Mouse (Mus musculus) frontal cortex, adult (tissue): ENCODE measurements at regions not wholly inside any gene's neighbourhood (a gene's known extent, or its start where the extent isn't known, plus 50 kb on each side); places are given as distances from the start of the nearest gene placed in this dataset.
A peak's percentile ranks its signal among the peaks of the same experiment; 100 is the strongest.

ENCODE experiments used
- ATAC-seq: cut with Nextera tagmentation; 2 replicates; pipeline ENCODE4 v1.9.2; 2017; ENCODE audit warnings: mild to moderate bottlenecking, moderate library complexity, mixed read lengths; ENCODE audit not compliant: low TSS enrichment

DNA sequence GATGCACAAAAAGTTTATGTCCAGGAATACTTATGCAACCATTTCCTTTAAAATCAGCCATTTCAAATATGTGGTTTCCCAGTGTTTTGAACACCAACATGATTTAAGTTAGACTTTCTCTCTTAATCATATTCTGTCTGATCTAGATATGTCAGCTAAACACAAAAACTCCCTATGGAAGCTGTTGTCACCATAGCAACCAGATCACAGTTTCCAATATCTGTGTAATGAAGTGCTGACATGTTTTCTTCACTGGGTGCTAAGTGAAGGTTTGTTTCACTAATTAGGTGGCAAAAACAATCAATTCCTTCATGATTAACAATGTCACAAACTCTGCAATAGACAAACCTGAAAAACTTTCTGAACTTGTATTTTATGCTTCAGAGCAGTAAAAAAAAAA is 615.9 kb upstream of the Ccng1 start:
- no peak for ATAC-seq

DNA sequence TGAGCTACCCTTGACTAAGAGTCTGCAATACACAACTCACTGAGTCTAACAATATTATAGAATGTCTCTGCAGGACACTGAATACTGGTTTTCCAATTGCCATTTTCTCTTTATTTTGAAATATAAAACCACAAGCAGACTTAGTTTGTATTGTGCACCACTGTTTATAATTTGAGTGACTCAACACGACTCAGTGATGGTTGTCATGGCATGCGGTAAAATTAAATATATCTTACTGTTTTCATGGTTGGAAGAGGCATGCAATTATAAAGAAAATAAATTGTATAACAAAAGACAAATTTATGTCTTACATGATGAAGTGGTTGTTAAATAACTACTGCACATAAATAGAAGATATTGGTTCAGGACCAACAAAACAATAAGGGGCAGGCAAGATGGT is 586.0 kb upstream of the Ccng1 start:
- ATAC-seq: no peak

DNA sequence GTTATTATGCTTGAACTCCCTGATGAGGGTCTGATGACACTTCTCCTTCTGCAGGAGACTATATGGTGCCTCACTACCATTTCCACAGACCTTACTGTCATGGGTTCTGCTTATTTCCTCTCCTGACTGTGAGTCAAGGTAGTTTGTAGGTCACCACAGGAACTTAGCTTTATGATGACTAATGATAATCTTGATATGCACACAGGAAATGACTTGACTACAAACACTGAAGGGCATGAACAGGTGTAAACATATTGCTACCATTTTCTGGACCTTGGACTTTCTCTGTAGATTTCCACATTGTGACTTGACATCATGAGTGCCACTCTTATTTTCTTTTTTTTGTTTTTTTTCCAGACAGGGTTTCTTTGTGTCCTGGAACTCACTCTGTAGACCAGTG is 585.3 kb upstream of the Ccng1 start:
- no peak for ATAC-seq

DNA sequence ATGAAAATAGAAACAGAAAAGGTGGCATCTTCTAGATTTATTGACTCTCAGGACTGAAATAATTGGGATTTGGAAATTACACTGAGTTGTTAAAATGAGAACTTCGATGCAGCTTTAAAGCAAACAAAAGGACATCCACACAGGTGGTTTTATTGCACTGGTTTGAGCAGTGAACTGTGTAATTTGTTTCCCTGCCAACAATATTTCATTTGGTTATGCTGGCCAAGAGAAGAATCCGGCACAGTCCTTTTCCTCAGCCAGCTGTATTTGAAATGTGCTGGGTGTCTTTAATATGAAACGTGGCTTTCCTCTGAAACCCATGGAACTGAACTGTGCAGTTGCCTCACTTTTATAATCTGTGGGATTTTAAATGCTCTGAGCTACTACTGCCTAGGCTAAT is 582.0 kb upstream of the Ccng1 start:
- peak; percentile 42 for ATAC-seq

DNA sequence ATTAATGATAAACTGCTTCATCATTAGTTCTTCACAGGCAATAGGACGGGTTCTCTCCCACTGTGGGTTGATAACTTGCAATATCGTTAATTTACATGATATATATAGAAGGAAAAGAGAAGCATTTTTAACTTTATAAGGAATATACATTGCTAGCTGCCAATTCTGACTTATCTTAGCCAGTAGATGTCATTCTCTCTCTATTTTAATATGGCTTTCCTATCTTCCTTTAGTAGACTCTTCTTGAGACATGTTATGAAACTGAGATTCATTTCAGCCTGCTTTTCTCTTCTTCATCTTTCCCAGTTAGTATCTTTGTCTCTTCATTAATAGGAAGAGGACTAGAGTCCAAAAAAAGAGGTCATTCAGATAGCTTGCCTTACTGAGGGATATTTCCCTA is 578.6 kb upstream of the Ccng1 start:
- ATAC-seq: peak; percentile 95
